Mouse (Mus musculus): Measurements from ENCODE around the gene Dse.
A peak's percentile ranks its signal among the peaks of the same experiment; 100 is the strongest.

Gene Dse

DNA sequence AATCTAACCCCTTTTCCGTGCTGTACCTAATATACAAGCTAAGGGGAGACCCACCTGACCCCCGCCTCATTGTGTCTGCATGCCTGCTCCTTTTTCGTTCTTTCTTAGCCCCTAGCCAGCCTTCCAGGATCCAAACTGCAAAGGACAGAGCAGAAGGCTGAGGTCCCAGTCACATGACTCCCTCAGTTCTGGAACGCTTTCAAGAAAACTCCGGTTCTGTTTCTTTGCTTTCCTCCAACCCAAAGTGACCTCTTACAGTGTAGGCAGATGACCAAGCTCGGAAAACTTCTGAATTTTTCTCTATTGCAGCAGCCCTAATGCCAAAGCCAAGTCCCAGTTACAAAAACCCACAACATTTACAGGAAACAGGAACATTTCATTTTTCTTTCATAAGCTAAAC is 79.1 kb downstream of the Dse start:
- DNase-seq (ENCODE audit: low read depth, low spot score): no peak

DNA sequence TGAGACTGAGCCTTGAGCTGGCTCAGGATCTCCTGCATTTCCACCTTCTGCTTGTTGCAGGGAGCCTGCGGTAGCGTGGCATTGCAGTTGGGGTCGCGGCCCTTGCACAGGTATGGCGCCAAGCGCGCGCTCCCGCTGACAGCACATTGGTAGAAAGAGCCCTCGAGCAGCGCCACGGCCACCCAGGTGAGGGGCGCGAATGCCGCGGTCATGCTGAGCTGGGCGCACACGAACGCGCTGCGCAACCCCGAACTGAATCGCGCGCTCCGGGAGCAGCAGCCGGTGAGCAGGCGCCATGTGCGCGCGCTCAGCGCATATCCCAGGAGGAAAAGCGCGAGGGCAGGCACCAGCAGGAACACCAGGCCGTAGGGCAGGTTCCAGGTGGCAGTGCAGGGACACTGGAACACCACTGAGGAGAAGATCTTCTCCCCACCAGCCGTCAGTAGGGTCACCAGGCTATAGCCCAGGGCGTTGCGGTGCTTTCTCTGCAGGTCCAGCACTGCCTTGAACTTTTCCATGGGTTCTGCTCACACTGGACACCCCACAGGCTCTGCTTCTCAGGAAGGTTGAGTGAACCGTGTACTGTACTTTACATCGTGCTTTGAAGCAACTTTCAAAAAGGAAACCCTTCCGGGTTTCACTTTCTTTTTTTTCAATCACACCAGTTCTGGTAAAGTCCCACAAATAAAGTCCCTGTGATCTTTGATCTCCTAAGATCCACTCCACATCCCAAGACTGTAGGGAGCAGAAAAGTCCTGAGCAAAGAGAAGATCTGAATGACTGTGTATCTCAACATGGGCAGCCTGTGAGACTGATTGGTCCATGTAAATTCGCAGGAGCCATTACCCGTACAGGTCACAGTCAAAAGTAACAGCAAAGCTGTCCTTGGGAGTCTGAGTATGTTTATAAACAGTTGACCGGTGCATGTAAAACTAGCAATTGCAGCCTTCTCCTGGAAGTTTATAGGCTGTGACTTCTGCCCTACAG is 79.8 kb downstream of the Dse start, which contains the start of gene Calhm6:
Gene Calhm6, minus strand, starts transcription at position 593 of the 987 bp plus-strand sequence.
- peak; percentile 59 for DNase-seq (ENCODE audit: low read depth, low spot score)

DNA sequence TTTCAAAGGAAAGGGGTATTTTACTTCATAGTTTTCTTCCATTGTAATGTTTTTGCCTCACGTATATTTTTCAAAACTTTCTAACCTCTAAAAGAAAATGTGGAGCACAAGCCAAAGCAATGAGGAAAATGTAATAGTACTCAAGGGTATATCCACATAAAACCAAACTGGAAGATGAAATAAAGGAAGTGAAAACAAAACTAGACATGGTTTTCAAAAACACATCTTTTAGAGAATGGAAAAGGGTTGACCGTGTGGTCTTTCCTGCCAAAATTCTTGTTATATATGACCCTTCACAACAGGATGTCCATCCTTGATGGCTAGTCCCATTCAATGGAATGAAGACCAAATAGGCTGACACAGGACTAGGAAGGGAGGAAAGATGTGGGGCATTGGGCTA is 89.1 kb downstream of the Dse start:
- DNase-seq (ENCODE audit: low read depth, low spot score): no peak

DNA sequence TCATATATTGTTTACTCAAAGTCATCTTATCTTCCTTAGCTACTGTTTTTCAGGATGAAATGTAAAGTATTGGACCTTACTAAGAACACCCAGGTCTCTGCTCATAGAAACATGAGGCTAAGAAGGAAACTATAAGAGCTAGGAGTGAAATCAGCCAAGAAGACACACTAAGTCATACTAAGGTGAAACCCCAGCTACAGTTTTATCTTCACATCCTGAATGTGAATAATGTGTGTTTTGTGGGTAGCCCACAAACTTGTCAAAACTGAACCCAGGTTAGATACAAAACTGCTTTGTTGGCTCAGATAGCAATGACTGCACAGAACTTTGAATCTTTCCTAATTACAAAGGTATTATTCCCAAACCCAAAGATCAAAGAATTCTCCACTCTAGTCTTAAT is 89.7 kb downstream of the Dse start:
- peak; percentile 41 for DNase-seq (ENCODE audit: low read depth, low spot score)

DNA sequence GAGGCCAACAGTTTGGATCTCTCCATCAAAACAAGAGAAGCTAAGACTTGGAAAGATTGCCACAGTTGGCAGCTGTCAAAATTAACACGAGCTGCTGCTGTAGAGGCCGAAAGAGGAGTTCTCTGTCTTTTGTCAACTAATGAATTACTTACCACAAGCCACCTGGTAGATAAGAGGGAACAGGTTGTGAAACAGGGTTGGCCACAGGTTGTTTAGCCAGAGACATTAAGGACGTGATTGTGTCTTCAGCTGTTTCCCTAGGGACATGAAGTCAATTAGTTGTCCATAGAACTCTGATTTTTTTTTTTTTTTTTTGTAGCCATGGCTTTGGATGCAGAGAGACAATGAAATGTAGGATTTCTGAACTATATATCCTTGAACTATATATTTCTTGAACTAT is 90.4 kb downstream of the Dse start:
- no peak for DNase-seq (ENCODE audit: low read depth, low spot score)

DNA sequence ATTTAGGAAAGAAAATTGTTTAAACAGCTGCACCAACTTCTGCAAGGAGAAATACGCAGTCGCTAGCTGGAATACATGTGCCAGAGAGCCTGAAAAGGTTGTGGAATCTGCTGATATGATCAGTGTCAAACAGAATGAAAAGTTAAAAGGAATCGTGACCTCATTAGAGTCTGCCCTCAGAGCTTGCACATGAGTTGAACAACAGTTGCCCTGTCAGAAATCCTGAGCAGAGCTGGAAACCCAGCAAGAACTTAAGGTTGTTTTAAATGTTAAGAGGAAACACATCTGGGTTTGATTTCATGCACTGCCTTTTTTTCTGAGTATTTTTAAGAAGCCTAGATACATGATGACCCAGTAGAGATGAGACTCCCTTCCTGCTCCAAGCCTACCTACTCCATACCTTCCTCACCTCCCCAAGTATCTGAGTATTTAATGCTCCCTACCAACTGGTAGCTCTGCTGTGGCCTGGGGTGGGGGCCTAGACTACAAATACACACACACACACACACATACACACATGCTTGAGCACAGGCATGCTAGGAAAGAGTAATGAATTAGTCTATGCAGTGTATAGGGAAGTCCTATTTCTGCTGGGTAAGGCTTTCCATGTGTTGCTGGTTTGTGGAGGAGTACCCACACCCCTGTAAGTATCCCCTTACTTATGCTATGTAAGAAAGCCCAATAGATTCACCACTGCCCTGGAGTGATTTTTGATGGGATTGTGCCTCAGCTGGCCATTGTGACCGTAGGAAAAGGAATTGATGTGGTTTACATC is 95.4 kb downstream of the Dse start:
- DNase-seq (ENCODE audit: low read depth, low spot score): peak; percentile 18

DNA sequence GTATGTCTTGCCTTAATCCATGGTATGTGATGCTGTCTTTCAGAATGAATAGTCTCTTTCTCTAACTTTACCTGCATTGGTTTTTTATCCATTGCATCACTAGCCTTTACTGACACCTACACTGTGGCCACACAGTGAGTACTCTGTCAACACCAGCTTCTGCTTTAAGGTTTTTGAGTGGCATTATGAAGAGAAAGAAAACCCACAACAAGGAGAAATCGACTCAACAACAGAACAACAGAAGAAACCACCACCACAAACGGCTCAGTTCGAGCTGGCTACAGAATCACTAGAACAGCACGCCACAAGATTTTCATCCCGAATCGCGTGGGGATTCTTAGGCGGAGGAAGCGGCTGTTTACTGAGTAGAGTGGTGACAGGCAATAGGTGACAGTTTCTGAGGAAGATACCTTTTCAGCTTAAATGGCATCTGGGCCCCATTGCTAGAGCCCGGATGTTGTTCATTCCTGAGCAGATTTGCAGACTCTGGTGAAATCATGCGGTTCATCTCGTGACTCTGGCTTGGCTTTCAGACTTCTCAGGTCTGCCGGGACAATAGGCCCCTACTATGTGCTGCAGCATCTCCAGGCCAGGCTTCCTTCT is 96.6 kb downstream of the Dse start:
- peak; percentile 83 for DNase-seq (ENCODE audit: low read depth, low spot score)
